ENCODE assay signal across 8 mouse cellular contexts in genomic region chr2:119478397-119478749, GRCm38 (mm10). TPM values are rescaled to one million over a fixed set of nuclear protein-coding genes. Genes with fewer than 3 reads are reported as not detected.
DNase-seq lines count a peak whose midpoint lies in the region; ATAC-seq and TF ChIP-seq lines count a peak whose summit lies in the region.

No protein-coding gene starts in this region.

- H3ac ChIP-seq in myocyte (ENCODE audit: control insufficient read depth, insufficient read length) = no peak overlapping the region

- H3K4me3 ChIP-seq in left cerebral cortex, adult 2 months = peak overlapping the region; percentile 92
- H3K4me3 ChIP-seq in embryonic facial prominence, embryonic 13.5 days = peak overlapping the region; percentile 95
- H3K4me3 ChIP-seq in intestine, embryonic 14.5 days (ENCODE audit: low read depth, low read length) = peak overlapping the region; percentile 96
- peak overlapping the region; percentile 80 for H3K4me3 ChIP-seq in myocyte

- ATAC-seq in embryonic facial prominence, embryonic 13.5 days (ENCODE audit: insufficient number of reproducible peaks, insufficient read depth, low FRiP score, low TSS enrichment, low read depth) = 0 out of 2 replicates have a peak, but pooled peaks have one; percentile 4
- no peak for ATAC-seq in intestine, embryonic 14.5 days (replicated peaks; ENCODE audit: low FRiP score, low TSS enrichment, low read depth)

- no peak for DNase-seq in left cerebral cortex, adult 2 months (ENCODE audit: extremely low spot score in 1 of 2, low spot score in 2 of 2)
- DNase-seq in left cerebral cortex, postnatal 4 days = no peak
- DNase-seq in intestine, embryonic 14.5 days (ENCODE audit: low spot score) = no peak
- DNase-seq in natural killer cell, adult 2 months (ENCODE audit: low spot score in 2 of 2) = no peak
- no peak for DNase-seq in MN1 (ENCODE audit: low spot score)
- no peak for DNase-seq in cerebellum, adult 9-10 months

- WGBS in embryonic facial prominence, embryonic 13.5 days = 18% methylated on average over 9 of the region's 9 CpGs
- WGBS in intestine, embryonic 14.5 days = 10% methylated on average over 9 of the region's 9 CpGs

- H3K9me3 ChIP-seq in embryonic facial prominence, embryonic 13.5 days = no peaks in the 10 kb centered on the region
- H3K9me3 ChIP-seq in intestine, embryonic 14.5 days (ENCODE audit: control insufficient read depth, low read length) = no peaks in the 10 kb centered on the region

- peak overlapping the region; percentile 98 for H3K9ac ChIP-seq in embryonic facial prominence, embryonic 13.5 days
- peak overlapping the region; percentile 99 for H3K9ac ChIP-seq in intestine, embryonic 14.5 days (ENCODE audit: low read length)

- peak overlapping the region; percentile 63 for H3K4me2 ChIP-seq in embryonic facial prominence, embryonic 13.5 days
- H3K4me2 ChIP-seq in intestine, embryonic 14.5 days (ENCODE audit: low read length) = peak overlapping the region; percentile 45
- peak overlapping the region; percentile 85 for H3K4me2 ChIP-seq in myocyte (ENCODE audit: low read depth)

- TF ChIP-seq POLR2A in myocyte (IDR thresholded peaks at IDR 0.05; ENCODE audit: insufficient read length, low read depth) = no peak

- no peaks in the 10 kb centered on the region for H3K27me3 ChIP-seq in embryonic facial prominence, embryonic 13.5 days
- no peaks in the 10 kb centered on the region for H3K27me3 ChIP-seq in intestine, embryonic 14.5 days (replicated peaks; ENCODE audit: control insufficient read depth, insufficient read depth, low read length)
- no peaks in the 10 kb centered on the region for H3K27me3 ChIP-seq in myocyte (ENCODE audit: control insufficient read depth, insufficient read depth, insufficient read length)

- TF ChIP-seq CTCF in left cerebral cortex, adult 2 months (IDR thresholded peaks at IDR 0.05) = no peak

- H3K79me2 ChIP-seq in myocyte (ENCODE audit: control insufficient read depth, insufficient read depth) = peaks cover 46% of the 10 kb centered on the region

- intact Hi-C loops in left cerebral cortex, adult 2 months (cut with DNase I) = loop anchor here (5.0 kb wide), 1 partner anchor 114 kb away; no protein-coding TSS in a partner anchor
- intact Hi-C loops in left cerebral cortex, postnatal 4 days (cut with DNase I) = no loop called here

- H3K27ac ChIP-seq in left cerebral cortex, adult 2 months = peak overlapping the region; percentile 100
- peak overlapping the region; percentile 98 for H3K27ac ChIP-seq in embryonic facial prominence, embryonic 13.5 days
- peak overlapping the region; percentile 98 for H3K27ac ChIP-seq in intestine, embryonic 14.5 days (ENCODE audit: low read depth)

- H3K4me1 ChIP-seq in embryonic facial prominence, embryonic 13.5 days = peaks cover 20% of the 10 kb centered on the region
- peaks cover 17% of the 10 kb centered on the region for H3K4me1 ChIP-seq in intestine, embryonic 14.5 days (replicated peaks; ENCODE audit: control insufficient read depth, insufficient read depth, low read length)

- 0 out of 2 replicates have a peak, but pooled peaks cover 6% of the 10 kb centered on the region for H3K36me3 ChIP-seq in embryonic facial prominence, embryonic 13.5 days
- H3K36me3 ChIP-seq in intestine, embryonic 14.5 days (ENCODE audit: control insufficient read depth, insufficient read depth, low read length) = peaks cover 2% of the 10 kb centered on the region; the same call in 1 of the 2 replicates
- H3K36me3 ChIP-seq in myocyte (ENCODE audit: control insufficient read depth, insufficient read depth) = no peaks in the 10 kb centered on the region

TF ChIP-seq in myocyte, 11 proteins besides CTCF, POLR2A, EP300 and RAD21:
- TF ChIP-seq TCF12 (IDR thresholded peaks at IDR 0.05; ENCODE audit: insufficient read depth, poor library complexity, severe bottlenecking) (no peak), MAX (IDR thresholded peaks at IDR 0.05; ENCODE audit: low read depth) (no peak), USF1 (IDR thresholded peaks at IDR 0.05; ENCODE audit: low read depth) (no peak)
TF ChIP-seq in myocyte: peak in this region for 0.

RNA-seq across cellular contexts. Expression of gene Ino80, which starts 0.9 kb away (rescaled TPM):
- total RNA-seq in left cerebral cortex, adult 2 months (2021) = 10 to 100 TPM; 22.0 to 22.6 TPM
- 10 to 100 TPM; 20.9 to 23.7 TPM for total RNA-seq in left cerebral cortex, postnatal 4 days (2021)
- polyA plus RNA-seq in embryonic facial prominence, embryonic 13.5 days (2015; fragmentation: Nextera tagmentation; extraction: Ambion mirVana) = 4.5 and 4.9 TPM in 2 replicates
- polyA plus RNA-seq in intestine, embryonic 14.5 days (2014; fragmentation: Nextera tagmentation; extraction: Ambion mirVana) = 7.0 and 8.3 TPM in 2 replicates
- 7.3 TPM for polyA plus RNA-seq in myocyte (2012; fragmentation: generic; extraction: Trizol)
